Mouse (Mus musculus) brain, embryonic 14.5 days (tissue): ENCODE measurements around the gene Stxbp3.

ENCODE experiments used
- CTCF ChIP-seq: fragments of 200-500 bp; IDR thresholded peaks from 2 replicates; pipeline ENCODE4 v1.5.1; 2012; ENCODE audit warnings: inconsistent platforms, mild to moderate bottlenecking, moderate library complexity, borderline replicate concordance; ENCODE audit not compliant: insufficient read depth, insufficient read length; ENCODE audit errors: extremely low read depth
- POLR2A ChIP-seq: fragments of 200-500 bp; IDR thresholded peaks from 2 replicates; pipeline ENCODE4 v1.6.1; 2012; ENCODE audit warnings: mild to moderate bottlenecking, inconsistent platforms, borderline replicate concordance; ENCODE audit not compliant: poor library complexity, insufficient read depth, insufficient read length, severe bottlenecking; ENCODE audit errors: extremely low read depth

DNA sequence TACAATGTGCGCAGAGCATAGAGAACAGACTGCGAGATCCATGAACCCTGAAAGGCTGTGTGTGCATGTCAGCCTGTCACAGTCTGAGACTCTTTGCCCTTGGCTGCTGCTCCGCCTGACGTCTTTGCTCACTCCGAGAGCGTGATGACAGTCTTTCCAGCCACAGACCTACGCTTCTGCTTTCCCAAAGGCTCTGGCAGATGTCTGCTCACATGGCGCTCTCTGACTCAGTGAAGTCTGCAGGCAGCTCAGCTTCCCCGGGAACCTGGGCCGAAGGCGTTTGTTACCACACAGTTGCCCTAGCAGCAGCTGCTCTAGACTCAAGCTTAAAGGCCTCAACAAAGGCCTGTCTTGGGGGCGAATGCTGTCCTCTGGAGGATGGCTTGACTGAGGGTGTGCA, 15.0 kb upstream of the Stxbp3 start:
- TF ChIP-seq CTCF = no peak
- no peak for TF ChIP-seq POLR2A
